Mouse (Mus musculus) neural tube, postnatal 0 days (tissue): ENCODE results near the gene Gm13691. TPM values are rescaled to one million over a fixed set of nuclear protein-coding genes. Genes with fewer than 3 reads are reported as not detected.

ENCODE experiments used
- polyA plus RNA-seq: library from polyadenylated mRNA; unstranded; fragments of >200 nt; fragmentation: Nextera tagmentation; extraction: Ambion mirVana; gene quantifications from 2 replicates; pipeline ENCODE4 v1.2.1, GENCODE M21; 2015

Gm13691 gene
- polyA plus RNA-seq, result not detected in 2 replicates

GRCm38 (mm10) chr2:83990253-83990652 is at the start of gene Gm13691:
TSS of gene Gm13691 (plus strand) at chr2:83990553.

GRCm38 (mm10) chr2:83940931-83941361 is 49.4 kb upstream of the Gm13691 start, which contains the start of gene Zswim2:
TSS of gene Zswim2 (minus strand) at chr2:83941228.

DNA sequence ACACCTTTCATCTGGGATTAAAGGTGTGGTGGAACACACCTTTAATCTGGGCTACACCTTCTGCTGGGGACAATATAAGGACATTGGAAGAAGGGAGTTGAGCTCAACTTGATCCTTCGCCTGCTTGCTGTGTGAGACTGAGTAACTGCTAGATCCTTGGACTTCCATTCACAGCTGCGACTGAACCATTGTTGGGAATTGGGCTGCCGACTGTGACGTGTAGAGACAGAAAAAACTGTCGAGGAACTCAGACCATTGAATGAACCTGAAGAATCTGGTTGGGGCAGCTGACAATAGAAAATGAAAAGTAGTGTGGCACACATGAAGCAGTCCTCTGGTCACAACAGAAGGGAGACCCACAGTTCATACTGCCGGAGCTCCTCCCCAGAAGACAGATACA is 35.0 kb upstream of the Gm13691 start, which contains the start of gene Gm13698:
Gene Gm13698 (plus strand): TSS at position 301 of the 400 bp plus-strand sequence.

DNA sequence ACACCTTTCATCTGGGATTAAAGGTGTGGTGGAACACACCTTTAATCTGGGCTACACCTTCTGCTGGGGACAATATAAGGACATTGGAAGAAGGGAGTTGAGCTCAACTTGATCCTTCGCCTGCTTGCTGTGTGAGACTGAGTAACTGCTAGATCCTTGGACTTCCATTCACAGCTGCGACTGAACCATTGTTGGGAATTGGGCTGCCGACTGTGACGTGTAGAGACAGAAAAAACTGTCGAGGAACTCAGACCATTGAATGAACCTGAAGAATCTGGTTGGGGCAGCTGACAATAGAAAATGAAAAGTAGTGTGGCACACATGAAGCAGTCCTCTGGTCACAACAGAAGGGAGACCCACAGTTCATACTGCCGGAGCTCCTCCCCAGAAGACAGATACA is 29.1 kb upstream of the Gm13691 start, which contains the start of gene Gm13693:
Gene Gm13693 (plus strand): TSS at position 301 of the 400 bp plus-strand sequence.

DNA sequence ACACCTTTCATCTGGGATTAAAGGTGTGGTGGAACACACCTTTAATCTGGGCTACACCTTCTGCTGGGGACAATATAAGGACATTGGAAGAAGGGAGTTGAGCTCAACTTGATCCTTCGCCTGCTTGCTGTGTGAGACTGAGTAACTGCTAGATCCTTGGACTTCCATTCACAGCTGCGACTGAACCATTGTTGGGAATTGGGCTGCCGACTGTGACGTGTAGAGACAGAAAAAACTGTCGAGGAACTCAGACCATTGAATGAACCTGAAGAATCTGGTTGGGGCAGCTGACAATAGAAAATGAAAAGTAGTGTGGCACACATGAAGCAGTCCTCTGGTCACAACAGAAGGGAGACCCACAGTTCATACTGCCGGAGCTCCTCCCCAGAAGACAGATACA is 23.3 kb upstream of the Gm13691 start, which contains the start of gene Gm13695:
Gene Gm13695 (plus strand): TSS at position 301 of the 400 bp plus-strand sequence.

DNA sequence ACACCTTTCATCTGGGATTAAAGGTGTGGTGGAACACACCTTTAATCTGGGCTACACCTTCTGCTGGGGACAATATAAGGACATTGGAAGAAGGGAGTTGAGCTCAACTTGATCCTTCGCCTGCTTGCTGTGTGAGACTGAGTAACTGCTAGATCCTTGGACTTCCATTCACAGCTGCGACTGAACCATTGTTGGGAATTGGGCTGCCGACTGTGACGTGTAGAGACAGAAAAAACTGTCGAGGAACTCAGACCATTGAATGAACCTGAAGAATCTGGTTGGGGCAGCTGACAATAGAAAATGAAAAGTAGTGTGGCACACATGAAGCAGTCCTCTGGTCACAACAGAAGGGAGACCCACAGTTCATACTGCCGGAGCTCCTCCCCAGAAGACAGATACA is 17.5 kb upstream of the Gm13691 start, which contains the start of gene Gm13696:
Gene Gm13696 (plus strand): TSS at position 301 of the 400 bp plus-strand sequence.

GRCm38 (mm10) chr2:83978633-83979032 is 11.7 kb upstream of the Gm13691 start, which contains the start of gene Gm13694:
TSS of gene Gm13694 (plus strand) at chr2:83978933.

GRCm38 (mm10) chr2:83984443-83984842 is 5.9 kb upstream of the Gm13691 start, which contains the start of gene Gm13697:
TSS of gene Gm13697 (plus strand) at chr2:83984743.

Other genes with a start within 250 kb of the Gm13691 start
- 75.7 and 78.6 TPM in 2 replicates for gene Fam171b, start 177.9 kb upstream of the Gm13691 start, polyA plus RNA-seq
- not detected in 2 replicates for gene Zswim2, start 49.3 kb upstream of the Gm13691 start, polyA plus RNA-seq
- gene Gm13698, start 34.9 kb upstream of the Gm13691 start, polyA plus RNA-seq, result not detected in 2 replicates
- gene Gm13693, start 29.1 kb upstream of the Gm13691 start, polyA plus RNA-seq, result not detected in 2 replicates
- not detected in 2 replicates for gene Gm13695, start 23.2 kb upstream of the Gm13691 start, polyA plus RNA-seq
- gene Gm13696, start 17.4 kb upstream of the Gm13691 start, polyA plus RNA-seq, result not detected in 2 replicates
- gene Gm13694, start 11.6 kb upstream of the Gm13691 start, polyA plus RNA-seq, result not detected in 2 replicates
- not detected in 2 replicates for gene Gm13697, start 5.8 kb upstream of the Gm13691 start, polyA plus RNA-seq